Mouse (Mus musculus) embryonic fibroblast, embryonic 13.5 days (primary cell): Measurements from ENCODE around the gene Lrrc51.

Source experiments
- CTCF ChIP-seq: IDR thresholded peaks from 2 replicates; pipeline ENCODE4 v1.5.1; 2011; ENCODE audit warnings: mild to moderate bottlenecking, control low read depth, low read length, moderate library complexity, borderline replicate concordance; ENCODE audit not compliant: insufficient read depth
- POLR2A ChIP-seq: IDR thresholded peaks from 2 replicates; pipeline ENCODE4 v1.6.1; 2011; ENCODE audit warnings: low read depth, mild to moderate bottlenecking, control low read depth, low read length, moderate library complexity

- TF ChIP-seq CTCF (no peak), POLR2A (no peak)
Measured at GRCm38 (mm10) chr7:101870629-101871028, 63.1 kb downstream of the Lrrc51 start, which contains the start of gene Folr1.
